Mouse (Mus musculus) left cerebral cortex, adult 18-20 months (tissue): Measurements from ENCODE around the gene Phyh. TPM values are rescaled to one million over a fixed set of nuclear protein-coding genes. Genes with fewer than 3 reads are reported as not detected.

Source experiments
- DNase-seq, 2 experiments: peaks; one replicate each; pipeline ENCODE4 v3.0.0; 2021 to 2022; ENCODE audit warnings: low spot score in 2 of 2, mixed read lengths in 1 of 2
- long read RNA-seq, 2 experiments: library from polyadenylated mRNA; stranded (forward); transcript quantifications; one replicate each; pipeline ENCODE4 v2.0.0; 2021
- total RNA-seq, 2 experiments: library from RNA; stranded (reverse); gene quantifications; 2 replicates each; pipeline ENCODE4 v1.2.3; 2021

The Phyh gene
- 100 to 1,000 TPM in 1 of 2 experiments, 10 to 100 TPM in 1; 93.1 to 110 TPM for total RNA-seq
- long read RNA-seq, experiment 1, transcript Phyh-201 (9 exons, 1,438 nt), result major isoform, 144 of 157 reads
- long read RNA-seq, experiment 1, partial matches to known transcripts, result 4 of 157 reads
- long read RNA-seq, experiment 1, other reads (novel, unspliced or antisense), result 8 of 157 reads
- long read RNA-seq, experiment 2, transcript Phyh-201 (9 exons, 1,438 nt), result major isoform, 118 of 125 reads
- long read RNA-seq, experiment 2, partial matches to known transcripts, result 1 of 125 reads
- long read RNA-seq, experiment 2, other reads (novel, unspliced or antisense), result 5 of 125 reads

DNA sequence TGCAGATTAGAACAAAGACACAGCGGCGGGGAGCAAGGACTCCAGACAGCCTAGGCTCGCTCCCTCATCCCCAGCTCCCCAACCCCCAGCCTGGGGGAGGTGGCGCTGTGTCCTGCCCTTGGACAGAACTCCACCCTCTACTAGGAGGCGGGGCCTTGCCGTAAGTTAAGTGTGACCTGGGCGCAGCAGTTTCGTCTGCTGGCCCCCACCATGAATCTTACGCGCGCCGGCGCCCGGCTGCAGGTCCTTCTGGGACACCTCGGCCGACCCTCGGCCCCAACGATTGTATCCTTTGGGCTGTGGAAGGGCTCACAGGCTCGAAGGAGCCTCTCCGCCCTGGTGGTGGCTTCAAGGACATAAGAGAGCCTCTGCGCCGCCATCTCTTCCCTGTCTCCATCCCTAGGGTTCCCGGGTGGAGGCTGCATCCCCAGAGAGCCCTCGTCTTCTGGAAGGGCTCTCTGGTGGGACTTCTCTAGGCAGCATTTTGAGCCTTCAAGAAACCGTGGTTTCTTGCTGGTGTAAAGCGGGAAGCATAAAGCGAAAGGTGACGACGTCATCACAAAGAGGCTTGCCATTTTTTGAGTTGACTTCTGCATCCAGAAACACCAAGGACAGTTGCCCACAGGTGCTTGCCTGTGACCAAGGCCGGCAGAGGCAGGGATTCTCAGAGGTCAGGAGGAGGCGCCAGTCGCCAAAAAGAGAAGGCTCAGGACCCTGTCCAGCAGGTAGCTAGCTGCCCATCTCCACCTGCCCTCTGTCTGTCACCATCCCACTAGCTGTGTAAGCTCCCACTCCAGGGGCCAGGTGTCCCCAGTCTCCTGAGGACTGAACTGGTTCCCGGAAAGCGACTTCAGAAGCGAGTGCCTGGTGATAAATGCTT lies at the start of gene Phyh:
Gene Phyh, plus strand, starts transcription at position 160 of the 880 bp plus-strand sequence.
- DNase-seq, result peak; percentile 76 to 88

DNA sequence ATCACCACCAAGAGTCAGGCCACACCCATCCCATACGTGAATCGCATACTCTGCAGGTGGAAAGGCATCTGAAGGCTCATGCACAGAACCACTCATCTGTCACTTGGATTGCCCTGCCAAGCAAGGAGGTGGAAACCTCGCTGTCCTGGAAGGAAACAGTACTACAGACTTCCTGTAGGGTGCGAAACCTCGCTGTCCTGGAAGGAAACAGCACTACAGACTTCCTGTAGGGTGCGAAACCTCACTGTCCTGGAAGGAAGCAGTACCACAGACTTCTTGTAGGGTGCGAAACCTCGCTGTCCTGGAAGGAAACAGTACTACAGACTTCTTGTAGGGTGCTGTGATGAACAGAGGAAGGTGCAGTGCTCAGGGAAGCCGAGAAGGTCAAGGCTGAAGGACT lies 46.1 kb upstream of the Phyh start:
- no peak for DNase-seq

- no peak for DNase-seq
Observed at GRCm38 (mm10) chr2:4873331-4873730, 45.5 kb upstream of the Phyh start.

- no peak for DNase-seq
Observed at GRCm38 (mm10) chr2:4875090-4875489, 43.7 kb upstream of the Phyh start.

GRCm38 (mm10) chr2:4876131-4876530 lies 42.7 kb upstream of the Phyh start:
- DNase-seq, result no peak

DNA sequence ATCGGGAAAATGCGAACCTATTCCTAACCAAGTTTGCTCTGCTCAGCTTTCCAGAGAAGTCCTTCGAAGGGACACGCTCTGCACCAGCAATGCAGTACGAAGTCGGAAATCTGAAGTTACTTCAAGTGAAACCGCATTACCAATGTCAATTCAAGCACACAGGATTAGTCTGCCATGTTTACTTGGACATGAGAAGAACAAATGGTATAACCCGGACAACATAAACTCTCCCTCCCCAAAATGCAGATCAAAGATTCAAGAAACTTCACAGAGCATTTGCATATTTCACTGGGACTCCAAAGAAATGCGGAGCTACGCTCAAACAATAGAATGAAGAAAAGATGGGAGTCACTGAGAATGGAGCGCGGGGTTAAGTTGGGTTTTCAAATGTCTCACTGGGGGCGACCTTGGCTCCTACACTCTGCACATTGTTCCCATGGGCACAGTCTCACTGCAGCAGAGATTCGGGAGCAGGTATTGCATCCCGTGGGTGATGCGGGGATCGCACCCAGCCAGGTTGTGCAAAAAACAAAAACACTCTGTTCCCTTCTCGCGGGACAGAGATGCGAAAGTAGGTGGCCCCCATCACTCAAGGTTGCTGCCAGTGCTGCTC lies 38.0 kb upstream of the Phyh start:
- peak; percentile 20 for DNase-seq

DNA sequence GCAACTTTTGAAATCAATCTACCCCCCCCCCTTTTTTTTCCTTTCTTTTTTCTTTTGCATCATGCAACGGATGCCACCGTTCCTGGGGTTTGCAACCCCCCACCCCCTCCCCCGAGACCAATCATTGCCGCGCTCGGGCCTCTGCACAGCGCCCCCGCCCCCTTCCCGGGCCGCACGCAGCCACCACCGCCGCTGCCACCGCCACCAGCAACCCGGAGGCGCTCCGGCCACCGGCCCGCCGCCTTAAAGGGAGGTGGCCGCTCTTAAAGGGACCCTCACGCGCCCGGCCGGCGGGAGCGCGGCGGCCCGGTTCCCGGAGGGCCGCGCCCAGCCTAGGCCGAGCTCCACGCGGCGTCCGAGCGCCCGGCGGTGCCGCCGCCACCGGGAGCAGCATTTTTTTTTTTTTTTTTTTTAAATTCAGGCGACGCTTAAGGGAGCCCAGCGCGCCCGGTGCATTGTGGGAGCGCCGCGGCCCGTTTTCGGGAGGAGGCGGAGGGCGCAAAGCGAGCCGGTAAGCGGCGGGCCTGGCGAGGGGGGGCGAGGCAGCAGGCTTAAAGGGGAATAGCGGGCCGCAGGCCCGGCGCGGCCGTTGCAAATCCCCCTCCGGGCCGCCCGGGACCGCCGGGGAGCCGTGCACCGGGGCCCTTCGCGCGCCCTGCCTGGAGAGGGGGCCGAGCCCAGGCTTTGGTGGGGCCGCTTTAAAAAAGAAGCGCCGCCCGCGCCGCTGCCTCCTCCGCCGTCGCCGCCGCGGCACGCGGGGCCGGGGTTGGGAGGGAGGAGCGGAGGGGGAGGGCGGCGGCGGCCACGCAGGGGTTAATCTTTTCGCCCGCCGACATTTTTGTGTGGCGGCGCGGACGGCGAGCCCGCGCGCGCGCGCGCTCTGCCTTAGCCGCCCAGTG lies 37.2 kb upstream of the Phyh start, which contains the start of gene Sephs1:
Gene Sephs1, plus strand, starts transcription at position 215 of the 899 bp plus-strand sequence.
- DNase-seq, result peak; percentile 78 to 86

DNA sequence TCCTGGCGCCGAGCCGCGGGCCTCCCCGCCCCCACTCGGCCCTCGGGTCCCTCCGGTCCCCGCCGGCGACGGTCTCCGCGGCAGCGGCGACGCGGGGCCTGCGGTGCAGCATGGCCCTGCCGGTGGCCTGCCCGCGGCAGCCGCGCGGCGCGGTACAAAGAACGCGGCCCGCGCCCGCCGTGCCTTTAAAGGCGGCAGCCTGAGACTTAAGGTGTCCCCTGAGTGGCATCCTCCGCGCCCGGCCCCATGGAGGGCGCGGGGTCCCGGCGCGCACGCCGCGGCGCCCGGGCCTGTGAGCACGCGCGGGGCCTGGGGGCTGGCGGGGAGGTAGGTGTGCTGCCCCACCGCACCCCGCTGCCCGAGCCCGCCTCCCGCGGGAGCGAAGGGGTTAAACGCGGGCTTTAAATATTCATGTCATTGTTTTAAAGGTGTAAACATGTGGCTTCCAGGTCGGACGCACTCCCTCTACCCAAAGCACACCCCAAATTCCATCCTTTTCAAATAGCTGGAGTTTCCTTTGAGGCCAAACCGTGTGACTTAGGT lies 36.5 kb upstream of the Phyh start:
- DNase-seq, result peak in 1 of 2 experiments; percentile 53

DNA sequence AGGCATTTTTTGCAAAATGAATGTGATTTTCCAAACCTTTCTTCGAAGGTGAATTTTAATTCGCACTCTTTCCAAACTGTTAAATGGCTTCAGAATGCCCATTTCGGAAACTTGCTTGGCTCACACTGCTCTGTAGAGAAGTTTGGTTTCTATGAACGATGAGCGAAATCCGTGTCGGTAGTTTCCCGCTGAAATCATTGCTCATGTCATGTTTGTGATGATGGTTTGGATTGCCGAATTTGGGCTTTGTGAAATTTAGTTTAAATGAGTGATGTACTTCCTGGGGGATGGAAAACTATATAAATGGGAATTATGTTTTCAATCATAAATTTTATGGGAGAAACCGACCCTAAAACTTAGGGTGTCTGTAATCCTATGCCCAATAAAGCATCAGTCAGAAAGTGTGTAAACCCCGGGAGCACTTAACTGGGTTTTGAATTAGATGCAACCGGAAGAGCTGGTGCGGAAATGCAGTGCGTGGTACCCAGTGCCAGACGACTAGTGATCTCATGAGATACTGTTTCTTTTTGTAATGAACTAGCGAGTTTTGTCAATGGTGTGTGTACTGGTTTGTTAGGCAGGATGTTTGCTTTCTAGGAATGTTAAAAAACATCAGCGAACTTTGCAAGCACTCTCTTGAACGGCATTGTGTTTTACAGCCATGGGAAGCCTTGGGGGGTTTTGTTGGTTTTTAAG lies 35.7 kb upstream of the Phyh start:
- no peak for DNase-seq

GRCm38 (mm10) chr2:4886896-4887295 lies 31.9 kb upstream of the Phyh start:
- DNase-seq, result no peak

- DNase-seq, result no peak
Observed at GRCm38 (mm10) chr2:4895598-4895997, 23.2 kb upstream of the Phyh start.

DNA sequence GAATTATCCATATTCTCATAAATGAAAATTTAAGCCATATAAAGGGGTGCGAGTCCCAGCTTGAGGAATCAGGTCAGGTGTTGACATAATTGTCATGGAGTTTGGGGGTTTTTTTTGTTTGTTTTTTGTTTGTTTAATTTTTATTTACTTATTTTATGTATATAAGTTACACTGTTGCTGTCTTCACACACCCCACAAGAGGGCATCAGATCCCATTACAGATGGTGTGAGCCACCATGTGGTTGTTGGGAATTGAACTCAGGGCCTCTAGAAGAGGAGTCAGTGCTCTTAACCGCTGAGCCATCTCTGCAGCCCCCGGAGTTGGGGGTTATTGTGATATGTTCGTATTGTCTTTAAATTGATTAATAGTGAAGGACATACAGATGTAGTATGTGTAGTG lies 21.8 kb upstream of the Phyh start:
- DNase-seq, result no peak

DNA sequence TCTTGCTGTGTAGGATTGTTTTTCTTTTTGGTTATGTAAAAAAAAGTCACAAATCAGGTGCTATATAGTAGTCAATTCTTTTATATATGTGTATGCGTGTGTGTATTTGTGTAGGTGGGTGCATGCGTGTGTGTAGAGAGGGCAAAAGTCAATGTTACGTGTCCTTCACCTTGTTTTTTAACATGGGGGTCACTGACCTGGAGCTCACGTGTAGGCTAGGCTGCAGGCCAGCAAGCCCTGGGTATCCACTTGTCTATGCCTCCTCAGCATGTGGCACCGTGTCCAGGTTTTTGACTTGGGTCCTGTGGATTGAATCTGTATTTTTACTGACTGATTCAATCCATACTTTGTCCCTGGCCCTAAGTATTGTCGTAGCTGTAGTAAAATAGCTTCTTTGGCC lies 18.2 kb upstream of the Phyh start:
- no peak for DNase-seq

DNA sequence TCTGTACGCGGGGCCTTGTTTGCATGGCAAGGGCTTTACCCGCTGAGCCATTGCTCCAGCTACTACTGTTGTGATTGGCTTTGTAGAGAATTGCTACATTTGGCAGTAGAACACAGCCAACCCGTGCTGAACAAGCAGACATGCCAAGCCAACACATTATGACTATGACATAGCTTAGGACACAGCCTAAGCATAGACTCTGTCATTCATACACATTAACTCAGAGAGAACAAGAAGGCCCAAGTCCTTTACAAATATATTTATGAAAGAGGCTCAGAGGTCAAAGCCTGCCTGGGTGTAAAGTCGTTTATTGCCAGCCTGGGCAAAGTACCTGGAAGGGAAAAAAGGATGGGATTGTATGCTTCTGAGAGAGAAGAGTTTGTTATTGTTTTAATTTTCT lies 16.5 kb upstream of the Phyh start:
- no peak for DNase-seq

GRCm38 (mm10) chr2:4907120-4907519 lies 11.7 kb upstream of the Phyh start:
- DNase-seq, result no peak

GRCm38 (mm10) chr2:4907916-4908315 lies 10.9 kb upstream of the Phyh start:
- no peak for DNase-seq

GRCm38 (mm10) chr2:4908771-4909315 lies 10.0 kb upstream of the Phyh start:
- DNase-seq, result no peak

- DNase-seq, result no peak
Observed at GRCm38 (mm10) chr2:4909909-4910308, 8.9 kb upstream of the Phyh start.

GRCm38 (mm10) chr2:4910521-4910920 lies 8.3 kb upstream of the Phyh start:
- no peak for DNase-seq

GRCm38 (mm10) chr2:4913949-4914348 lies 4.9 kb upstream of the Phyh start:
- no peak for DNase-seq
